Mouse (Mus musculus): ENCODE results near the gene Pigl.
A peak's percentile ranks its signal among the peaks of the same experiment; 100 is the strongest.

The Pigl gene

GRCm38 (mm10) chr11:62522283-62522682 is 64.0 kb downstream of the Pigl start:
- DNase-seq: no peak

DNA sequence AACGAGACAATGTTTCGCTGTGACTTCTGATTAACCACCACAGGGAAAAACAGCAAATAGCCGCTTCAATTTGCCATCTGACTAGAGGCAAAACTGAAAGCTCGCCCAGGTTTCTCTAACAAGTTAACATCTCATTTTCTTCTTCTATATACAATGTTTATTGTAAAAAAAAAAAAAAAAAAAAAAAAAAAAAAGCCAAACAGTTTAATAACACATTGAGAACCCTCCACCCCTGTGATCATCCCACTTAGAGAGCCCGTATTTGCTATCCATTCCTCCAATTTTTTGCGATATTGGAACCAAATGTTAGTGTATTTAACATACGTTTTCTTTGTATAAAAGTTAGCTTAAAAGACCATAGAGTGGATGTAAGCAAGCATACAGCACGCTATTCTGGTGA is 78.8 kb downstream of the Pigl start:
- DNase-seq: no peak

- no peak for DNase-seq
Measured at GRCm38 (mm10) chr11:62537590-62537989, 79.3 kb downstream of the Pigl start.

DNA sequence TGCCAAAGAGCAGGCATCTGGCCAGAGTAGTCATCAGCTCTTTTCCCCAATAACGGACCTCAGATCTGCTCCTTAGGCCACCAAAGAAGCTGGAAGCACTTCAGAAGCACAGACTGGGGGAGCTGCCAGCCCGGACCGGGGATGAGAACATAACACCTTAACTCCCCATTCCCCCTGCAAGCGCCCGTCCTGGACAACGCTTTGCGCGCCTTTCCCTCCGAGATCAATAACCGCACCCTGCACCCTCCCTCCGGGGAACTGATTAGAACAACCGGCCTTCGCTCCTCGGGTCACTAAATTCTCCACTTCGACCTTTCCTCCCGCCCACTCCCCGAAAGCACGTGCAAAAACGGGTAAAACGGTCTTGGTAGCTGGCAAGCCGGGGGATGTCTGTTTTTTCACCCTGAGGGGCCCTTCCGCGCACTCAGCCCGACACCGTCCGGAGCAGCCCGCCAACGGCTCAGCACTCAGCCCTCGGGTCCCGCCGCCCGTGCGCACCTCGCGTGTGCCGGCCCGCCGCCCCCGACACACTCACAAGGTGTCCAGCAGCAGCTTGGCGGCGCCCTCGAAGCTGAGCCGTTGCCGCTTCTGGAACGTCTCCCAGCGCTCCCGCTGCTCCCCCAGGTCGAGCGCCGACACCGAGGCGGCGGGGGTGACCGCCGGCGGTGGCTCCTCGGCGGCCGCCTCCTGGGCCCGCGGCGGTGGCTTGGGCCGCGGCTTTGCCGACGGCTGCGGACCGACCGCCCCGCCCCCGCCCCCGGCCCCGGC is 80.2 kb downstream of the Pigl start:
- peak; percentile 49 to 58 for DNase-seq

DNA sequence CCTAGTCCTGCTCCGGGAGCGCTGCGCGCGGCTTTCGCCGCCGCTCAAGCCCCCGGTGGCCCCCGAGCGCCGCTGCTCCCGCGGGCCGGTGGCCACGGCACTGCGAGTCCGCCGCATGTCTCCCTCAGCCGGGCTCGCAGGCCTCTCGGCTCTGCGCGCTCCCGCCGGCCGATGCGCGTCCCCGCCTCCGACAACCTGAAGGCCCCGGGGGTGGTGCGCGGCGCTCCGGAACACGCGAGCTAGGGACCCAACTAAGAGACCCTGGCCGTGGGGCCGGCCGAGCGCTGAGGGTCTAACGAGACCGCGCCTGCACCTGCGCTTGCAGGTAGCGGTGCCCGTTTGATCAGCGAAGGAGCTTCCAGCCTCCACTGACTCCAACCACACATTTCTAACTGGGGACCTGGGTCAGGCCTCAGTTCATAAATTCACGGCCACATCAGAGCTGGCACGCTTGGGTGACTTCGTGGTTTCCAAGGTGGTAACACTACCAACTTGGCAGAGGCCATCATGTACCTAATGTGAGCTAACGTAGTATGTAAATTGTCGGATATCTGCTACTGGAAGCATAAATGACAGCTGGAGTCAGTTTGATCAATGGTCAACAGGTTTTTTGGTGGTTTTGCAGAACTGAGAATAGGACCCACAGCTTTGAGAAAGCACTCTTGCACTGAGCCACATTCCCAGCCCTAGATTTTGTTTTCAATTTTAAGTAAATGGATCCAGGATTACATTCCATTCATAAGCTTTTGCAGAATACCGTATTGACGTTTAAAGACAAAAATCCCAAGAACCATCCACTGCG is 81.0 kb downstream of the Pigl start, which contains the start of gene Cenpv:
Gene Cenpv, minus strand, starts transcription at position 173 of the 802 bp plus-strand sequence.
- peak; percentile 73 to 75 for DNase-seq

- no peak for DNase-seq
Measured at GRCm38 (mm10) chr11:62540167-62540566, 81.9 kb downstream of the Pigl start.

GRCm38 (mm10) chr11:62540969-62541368 is 82.7 kb downstream of the Pigl start:
- DNase-seq: no peak

GRCm38 (mm10) chr11:62541581-62541980 is 83.3 kb downstream of the Pigl start:
- DNase-seq: no peak

GRCm38 (mm10) chr11:62543991-62544390 is 85.7 kb downstream of the Pigl start:
- DNase-seq: no peak

- peak; percentile 78 to 82 for DNase-seq
Measured at GRCm38 (mm10) chr11:62549782-62550181, 91.5 kb downstream of the Pigl start.

DNA sequence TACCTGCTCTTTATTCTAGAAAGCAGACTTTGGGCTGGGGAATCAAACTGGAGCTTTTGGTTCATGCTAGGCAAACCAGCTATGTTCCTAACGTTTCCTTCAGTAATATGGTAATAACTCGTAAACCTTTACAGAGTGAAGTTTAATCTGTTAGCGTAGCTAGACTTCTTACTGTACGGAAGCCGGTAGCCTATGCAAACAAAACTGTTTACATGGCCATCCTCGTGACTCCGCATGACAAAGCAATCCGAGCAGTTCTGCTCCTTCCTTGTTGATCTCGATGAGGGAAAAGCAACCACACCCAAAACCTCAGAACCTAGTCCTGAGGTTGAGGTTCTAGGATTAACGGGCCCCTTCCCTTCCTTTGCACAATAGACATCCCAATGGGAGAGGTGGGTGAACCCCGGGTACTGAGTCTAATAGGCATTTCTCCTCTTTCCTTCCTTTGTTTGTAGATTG is 92.0 kb downstream of the Pigl start:
- peak; percentile 88 to 91 for DNase-seq

DNA sequence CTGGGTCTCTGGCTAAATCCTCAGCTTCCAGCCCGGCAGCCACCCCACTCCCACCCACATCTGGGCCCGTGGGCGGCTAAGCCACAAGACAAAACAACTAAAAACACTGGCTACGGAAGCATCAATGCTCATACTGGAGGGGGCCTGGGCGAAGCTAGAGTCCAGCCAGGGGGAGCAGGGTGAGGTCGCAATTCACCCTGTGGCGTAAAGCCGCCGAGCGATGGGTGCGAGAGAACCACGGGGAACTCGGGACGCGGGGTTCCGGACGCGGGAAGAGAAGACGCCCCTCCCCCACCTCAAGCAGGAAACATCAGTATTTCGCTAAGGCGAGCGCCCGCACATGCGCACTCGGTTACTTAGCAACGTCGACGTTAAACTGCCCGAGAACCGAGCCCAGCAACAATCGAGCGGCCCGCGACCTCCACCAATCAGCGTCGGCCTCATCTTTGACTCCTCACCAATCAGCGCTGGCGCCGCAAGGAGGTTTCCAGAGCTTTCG is 92.5 kb downstream of the Pigl start, which contains the start of gene Ubb:
Gene Ubb, plus strand, starts transcription at position 445 of the 499 bp plus-strand sequence.
- DNase-seq: peak; percentile 99 to 100

- DNase-seq: peak; percentile 90 to 92
Measured at GRCm38 (mm10) chr11:62551226-62552119, 93.2 kb downstream of the Pigl start.

- DNase-seq: no peak
Measured at GRCm38 (mm10) chr11:62553186-62553585, 94.9 kb downstream of the Pigl start.

DNA sequence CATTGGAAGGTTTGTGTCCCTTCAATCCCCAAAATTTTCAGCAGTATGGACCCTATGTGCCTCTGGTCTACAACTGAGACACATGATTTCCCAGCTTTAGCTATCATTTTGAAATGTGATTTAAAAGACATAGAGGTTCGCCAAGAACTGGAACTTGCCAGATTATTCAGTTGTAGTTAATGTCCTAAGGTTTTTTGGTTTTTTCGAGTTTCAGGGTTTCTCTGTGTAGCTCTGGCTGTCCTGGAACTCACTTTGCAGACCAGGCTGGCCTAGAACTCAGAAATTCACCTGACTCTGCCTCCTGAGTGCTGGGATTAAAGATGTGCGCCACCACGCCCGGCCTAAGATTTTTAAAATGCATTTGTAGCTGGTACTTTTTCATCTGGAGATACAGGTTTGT is 95.4 kb downstream of the Pigl start:
- no peak for DNase-seq

DNA sequence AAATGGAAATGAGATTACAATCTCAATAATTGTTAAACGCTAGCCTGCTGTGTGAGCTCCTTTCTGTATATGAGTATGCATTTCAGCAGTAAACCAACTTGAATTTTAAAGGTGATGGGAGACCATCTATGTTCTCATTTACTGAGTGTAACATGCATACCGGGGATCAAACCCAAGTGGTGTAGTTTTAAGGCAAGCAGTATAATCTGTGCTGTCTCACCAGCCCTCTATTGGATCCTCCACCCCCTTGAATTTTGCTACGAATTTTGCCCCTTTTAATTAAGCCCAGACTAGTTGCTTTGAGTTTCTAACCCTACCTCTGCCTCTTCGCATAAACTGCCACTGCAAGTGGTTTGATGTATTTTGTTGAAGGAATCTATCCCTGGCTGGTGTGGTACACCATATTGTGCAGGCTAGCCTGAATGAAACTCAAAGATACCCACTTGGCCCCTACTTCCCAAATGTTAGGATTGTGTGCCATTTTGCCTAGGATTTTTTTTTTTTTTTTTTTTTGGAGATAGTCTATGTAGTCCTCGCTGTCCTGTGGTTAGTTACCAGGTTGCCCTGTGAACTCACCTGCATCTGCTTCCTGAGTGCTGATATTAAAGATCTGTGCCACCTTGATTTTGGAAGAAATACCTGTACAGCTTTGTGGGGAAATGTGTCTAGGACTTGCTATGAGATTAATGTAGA is 96.0 kb downstream of the Pigl start:
- no peak for DNase-seq

- DNase-seq: no peak
Measured at GRCm38 (mm10) chr11:62554934-62555517, 96.8 kb downstream of the Pigl start.

GRCm38 (mm10) chr11:62555896-62556412 is 97.7 kb downstream of the Pigl start:
- DNase-seq: no peak

- no peak for DNase-seq
Measured at GRCm38 (mm10) chr11:62557205-62557604, 98.9 kb downstream of the Pigl start.

- DNase-seq: no peak
Measured at GRCm38 (mm10) chr11:62558152-62558551, 99.9 kb downstream of the Pigl start.
